22 mouse cellular contexts compared by ENCODE assay signal in genomic region chr1:133941904-133942303, GRCm38 (mm10). TPM values are rescaled to one million over a fixed set of nuclear protein-coding genes. Genes with fewer than 3 reads are reported as not detected.
DNase-seq lines count a peak whose midpoint lies in the region; ATAC-seq lines count a peak whose summit lies in the region.
"Had no signal": no experiment of that assay in that cellular context is flagged by ENCODE, and none has a peak within 500 bp of the region (broad histone marks: within the 10 kb centered on the region; RNA-seq: fewer than 3 reads in every experiment).

No protein-coding gene starts in this region.

- H3K36me3 ChIP-seq in embryonic facial prominence, embryonic 12.5 days, result no peaks in the 10 kb centered on the region
- no peaks in the 10 kb centered on the region for H3K36me3 ChIP-seq in embryonic facial prominence, embryonic 10.5 days (replicated peaks)
- H3K36me3 ChIP-seq in lung, embryonic 16.5 days (ENCODE audit: control insufficient read depth, insufficient read depth, low read length), result no peaks in the 10 kb centered on the region
- H3K36me3 ChIP-seq in limb, embryonic 10.5 days, result no peaks in the 10 kb centered on the region
- H3K36me3 ChIP-seq: heart, embryonic 15.5 days; liver, embryonic 15.5 days had no signal

- peaks cover 4% of the 10 kb centered on the region; the same call in 1 of the 2 replicates for H3K9me3 ChIP-seq in embryonic facial prominence, embryonic 12.5 days
- H3K9me3 ChIP-seq in embryonic facial prominence, embryonic 10.5 days, result peaks cover 10% of the 10 kb centered on the region; the same call in 1 of the 2 replicates
- H3K9me3 ChIP-seq in lung, embryonic 16.5 days (ENCODE audit: control insufficient read depth, low read length), result no peaks in the 10 kb centered on the region
- H3K9me3 ChIP-seq in limb, embryonic 10.5 days (replicated peaks), result 0 out of 2 replicates have a peak, but pooled peaks cover 3% of the 10 kb centered on the region
- H3K9me3 ChIP-seq: heart, embryonic 15.5 days; liver, embryonic 15.5 days had no signal

- H3K27me3 ChIP-seq in embryonic facial prominence, embryonic 12.5 days, result no peaks in the 10 kb centered on the region
- no peaks in the 10 kb centered on the region for H3K27me3 ChIP-seq in embryonic facial prominence, embryonic 10.5 days (replicated peaks; ENCODE audit: low read depth, poor library complexity, severe bottlenecking)
- no peaks in the 10 kb centered on the region for H3K27me3 ChIP-seq in lung, embryonic 16.5 days (ENCODE audit: control insufficient read depth, insufficient read depth, low read depth, low read length)
- H3K27me3 ChIP-seq in limb, embryonic 10.5 days (ENCODE audit: low read depth, poor library complexity, severe bottlenecking), result peaks cover 5% of the 10 kb centered on the region; the same call in 1 of the 2 replicates
- H3K27me3 ChIP-seq: heart, embryonic 15.5 days; liver, embryonic 15.5 days had no signal

- DNase-seq in embryonic facial prominence, embryonic 10.5 days (ENCODE audit: low spot score), result no peak
- DNase-seq in lung, postnatal 10 days, result no peak
- no peak for DNase-seq in limb, embryonic 10.5 days (ENCODE audit: low spot score)
- DNase-seq in cerebellum, adult 9-10 months, result no peak
- no peak for DNase-seq in adrenal gland, adult 18-20 months (ENCODE audit: low spot score in 2 of 2)
- no peak for DNase-seq in frontal cortex, postnatal 25 days (ENCODE audit: low spot score in 2 of 2)
- DNase-seq: adrenal gland, postnatal 36 days; cerebellum, adult 18-20 months; gastrocnemius, postnatal 14 days; kidney, adult 2 months; kidney, postnatal 25 days; retina, postnatal 1 day; right cerebral cortex, postnatal 4 days had no signal

- H3K4me1 ChIP-seq in embryonic facial prominence, embryonic 12.5 days, result peaks cover 14% of the 10 kb centered on the region
- H3K4me1 ChIP-seq in embryonic facial prominence, embryonic 10.5 days, result peaks cover 10% of the 10 kb centered on the region
- H3K4me1 ChIP-seq in lung, embryonic 16.5 days (replicated peaks; ENCODE audit: control insufficient read depth, insufficient read depth, low read length), result peaks cover 16% of the 10 kb centered on the region
- peaks cover 22% of the 10 kb centered on the region for H3K4me1 ChIP-seq in limb, embryonic 10.5 days
- H3K4me1 ChIP-seq: heart, embryonic 15.5 days had no signal

- WGBS in embryonic facial prominence, embryonic 12.5 days, result 77% methylated on average over 3 of the region's 3 CpGs
- WGBS in embryonic facial prominence, embryonic 10.5 days, result 82% methylated on average over 3 of the region's 3 CpGs
- 72% methylated on average over 3 of the region's 3 CpGs for WGBS in lung, embryonic 16.5 days
- 84% methylated on average over 3 of the region's 3 CpGs for WGBS in limb, embryonic 10.5 days

- H3K9ac ChIP-seq in embryonic facial prominence, embryonic 12.5 days, result no peak overlapping the region
- H3K9ac ChIP-seq in lung, embryonic 16.5 days (ENCODE audit: low read length), result peak overlapping the region; percentile 8; the same call in 1 of the 2 replicates
- H3K9ac ChIP-seq: heart, embryonic 15.5 days; liver, embryonic 15.5 days had no signal

- no peak for ATAC-seq in embryonic facial prominence, embryonic 12.5 days (ENCODE audit: insufficient number of reproducible peaks, insufficient read depth, low FRiP score, low TSS enrichment)
- ATAC-seq in lung, embryonic 16.5 days (ENCODE audit: low read depth), result peak; percentile 39

- peak overlapping the region; percentile 41; the same call in 1 of the 2 replicates for H3K27ac ChIP-seq in embryonic facial prominence, embryonic 12.5 days
- no peak overlapping the region for H3K27ac ChIP-seq in embryonic facial prominence, embryonic 10.5 days (replicated peaks)
- peak overlapping the region; percentile 35; the same call in 1 of the 2 replicates for H3K27ac ChIP-seq in lung, embryonic 16.5 days (ENCODE audit: low read length)
- peak overlapping the region; percentile 70 for H3K27ac ChIP-seq in limb, embryonic 10.5 days
- H3K27ac ChIP-seq: heart, embryonic 15.5 days; left cerebral cortex, adult 2 months; liver, embryonic 15.5 days had no signal

- H3K4me2 ChIP-seq in embryonic facial prominence, embryonic 12.5 days (replicated peaks), result no peak overlapping the region
- H3K4me2 ChIP-seq in lung, embryonic 16.5 days (ENCODE audit: low read depth, low read length), result no peak overlapping the region
- H3K4me2 ChIP-seq: heart, embryonic 15.5 days; liver, embryonic 15.5 days; midbrain, embryonic 11.5 days had no signal

- no peak overlapping the region for H3K4me3 ChIP-seq in embryonic facial prominence, embryonic 12.5 days
- H3K4me3 ChIP-seq in embryonic facial prominence, embryonic 10.5 days, result no peak overlapping the region
- H3K4me3 ChIP-seq in lung, embryonic 16.5 days (ENCODE audit: low read length), result no peak overlapping the region
- no peak overlapping the region for H3K4me3 ChIP-seq in limb, embryonic 10.5 days
- H3K4me3 ChIP-seq: heart, embryonic 15.5 days; left cerebral cortex, adult 2 months; liver, embryonic 15.5 days had no signal

RNA-seq across cellular contexts. Expression of gene Prelp, which starts 20.7 kb away (rescaled TPM):
- 1.9 and 2.2 TPM in 2 replicates for polyA plus RNA-seq in embryonic facial prominence, embryonic 12.5 days (2016; fragmentation: Nextera tagmentation; extraction: Ambion mirVana)
- 0.74 and 0.91 TPM in 2 replicates for polyA plus RNA-seq in embryonic facial prominence, embryonic 10.5 days (2016; fragmentation: Nextera tagmentation; extraction: Ambion mirVana)
- 22.4 and 28.6 TPM in 2 replicates for polyA plus RNA-seq in lung, embryonic 16.5 days (2015; fragmentation: Nextera tagmentation; extraction: Ambion mirVana)
- polyA plus RNA-seq in limb, embryonic 10.5 days (2016; fragmentation: Nextera tagmentation; extraction: Ambion mirVana), result 0.18 and 0.56 TPM in 2 replicates
- 10 to 100 TPM; 43.0 to 91.5 TPM for total RNA-seq in adrenal gland, adult 18-20 months (2021)
- total RNA-seq: CH12.LX; hematopoietic stem cell, adult 5-6 weeks; MEL had no signal

RNA-seq across cellular contexts. Expression of gene Optc, which starts 34.1 kb away (rescaled TPM):
- polyA plus RNA-seq in embryonic facial prominence, embryonic 12.5 days (2016; fragmentation: Nextera tagmentation; extraction: Ambion mirVana), result 1.1 and 1.3 TPM in 2 replicates
- 0.38 and 0.79 TPM in 2 replicates for polyA plus RNA-seq in embryonic facial prominence, embryonic 10.5 days (2016; fragmentation: Nextera tagmentation; extraction: Ambion mirVana)
- polyA plus RNA-seq in lung, embryonic 16.5 days (2015; fragmentation: Nextera tagmentation; extraction: Ambion mirVana), result 0.29 and 0.54 TPM in 2 replicates
- 0.24 and 0.41 TPM in 2 replicates for polyA plus RNA-seq in limb, embryonic 10.5 days (2016; fragmentation: Nextera tagmentation; extraction: Ambion mirVana)
- total RNA-seq in adrenal gland, adult 18-20 months (2021), result 1 to 10 TPM; 1.0 to 1.4 TPM
- total RNA-seq: CH12.LX; hematopoietic stem cell, adult 5-6 weeks had no signal
